Mouse (Mus musculus) layer of hippocampus, postnatal 10 days (tissue): ENCODE measurements around the gene Maml3. TPM values are rescaled to one million over a fixed set of nuclear protein-coding genes. Genes with fewer than 3 reads are reported as not detected.

ENCODE experiments used
- DNase-seq, 2 experiments: peaks; one replicate each; pipeline ENCODE4 v3.0.0; 2021; ENCODE audit warnings: low spot score in 2 of 2
- total RNA-seq, 2 experiments: library from RNA; stranded (reverse); gene quantifications; 2 replicates each; pipeline ENCODE4 v1.2.3; 2021

The Maml3 gene
- total RNA-seq, 2 experiments from 2014 or later, result 6.5 to 7.2 TPM

DNA sequence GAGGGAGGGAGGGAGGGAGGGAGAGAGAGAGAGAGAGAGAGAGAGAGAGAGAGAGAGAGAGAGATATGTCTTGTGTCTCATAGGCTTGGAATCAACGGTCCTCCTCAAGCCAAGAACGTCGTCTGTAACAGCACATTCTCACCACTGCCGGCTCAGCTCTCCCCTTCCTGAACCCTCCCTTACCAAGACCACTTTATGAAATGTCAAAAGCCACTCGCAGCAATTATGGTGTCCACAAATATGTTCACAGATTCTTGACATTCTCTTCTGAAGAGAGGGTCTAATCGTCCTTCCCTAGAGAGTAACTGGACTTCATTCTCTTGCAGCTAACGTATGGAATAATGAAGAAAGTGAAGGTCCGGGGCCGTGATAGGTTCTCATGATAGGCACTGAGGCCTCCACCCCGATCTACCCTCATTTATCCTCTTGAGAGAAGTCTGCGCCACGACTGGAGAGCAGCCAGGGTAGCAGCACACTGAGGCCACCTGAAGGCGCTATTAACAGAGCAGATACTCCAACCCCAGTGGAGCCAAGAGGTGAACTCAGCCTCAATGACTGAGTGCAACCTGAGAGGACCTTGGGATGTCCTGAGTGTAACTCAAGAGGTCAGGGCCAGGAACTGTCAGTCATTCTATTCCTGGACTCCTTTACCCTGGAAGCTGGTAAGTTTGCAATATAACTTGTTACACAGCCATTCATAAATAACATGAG is 264.6 kb downstream of the Maml3 start:
- no peak for DNase-seq

GRCm38 (mm10) chr3:51839353-51839715 is 265.5 kb downstream of the Maml3 start:
- DNase-seq, result no peak

DNA sequence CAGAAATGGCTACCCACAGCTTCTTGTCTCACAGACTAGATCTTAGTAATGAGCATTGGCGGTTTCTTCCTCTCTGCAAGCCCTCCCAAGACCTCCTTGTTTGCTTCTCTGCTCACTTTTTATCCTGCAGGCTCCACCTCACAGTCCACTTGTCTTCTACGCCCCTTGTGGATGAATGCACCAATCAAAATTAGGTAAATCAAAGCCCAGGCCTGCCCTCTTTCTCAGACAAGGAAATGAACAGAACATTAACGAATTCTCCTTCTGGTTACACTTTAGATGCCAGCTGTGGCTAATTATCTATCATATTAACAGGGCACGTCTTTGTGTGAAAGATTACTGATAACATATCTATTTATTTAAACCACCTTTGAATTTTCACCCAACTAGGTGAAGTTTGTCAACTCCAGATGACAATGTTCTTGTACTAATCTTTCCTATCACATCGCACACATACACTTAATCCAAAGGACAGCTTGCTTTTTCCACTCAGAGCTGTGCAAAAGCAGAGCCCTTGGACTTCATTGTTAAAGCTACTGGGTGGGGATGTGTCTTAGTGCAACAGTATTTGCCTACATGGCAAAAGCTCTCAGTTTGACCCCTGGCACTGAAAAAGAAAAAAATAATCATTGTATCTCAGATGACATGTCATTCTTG is 266.1 kb downstream of the Maml3 start:
- DNase-seq, result no peak

DNA sequence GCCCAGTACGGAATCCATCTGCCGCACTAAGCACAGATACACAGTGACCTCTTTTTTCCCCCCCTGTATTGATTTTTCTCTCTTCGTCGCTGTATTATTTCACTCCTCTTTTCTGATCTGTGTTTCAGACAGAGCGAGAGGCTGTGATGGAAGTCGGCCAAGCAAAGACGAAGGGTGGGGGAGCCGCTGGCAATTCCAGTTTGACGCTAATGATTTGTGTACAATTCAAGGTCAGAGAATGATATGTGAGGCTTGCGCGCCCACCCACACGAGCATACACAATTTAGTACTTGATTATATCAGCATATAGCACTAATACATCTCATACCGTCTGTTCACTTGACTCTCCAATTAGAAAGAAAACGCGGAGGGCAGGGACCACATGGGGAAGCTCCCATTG is 271.9 kb downstream of the Maml3 start:
- peak in 1 of 2 experiments; percentile 55 for DNase-seq

DNA sequence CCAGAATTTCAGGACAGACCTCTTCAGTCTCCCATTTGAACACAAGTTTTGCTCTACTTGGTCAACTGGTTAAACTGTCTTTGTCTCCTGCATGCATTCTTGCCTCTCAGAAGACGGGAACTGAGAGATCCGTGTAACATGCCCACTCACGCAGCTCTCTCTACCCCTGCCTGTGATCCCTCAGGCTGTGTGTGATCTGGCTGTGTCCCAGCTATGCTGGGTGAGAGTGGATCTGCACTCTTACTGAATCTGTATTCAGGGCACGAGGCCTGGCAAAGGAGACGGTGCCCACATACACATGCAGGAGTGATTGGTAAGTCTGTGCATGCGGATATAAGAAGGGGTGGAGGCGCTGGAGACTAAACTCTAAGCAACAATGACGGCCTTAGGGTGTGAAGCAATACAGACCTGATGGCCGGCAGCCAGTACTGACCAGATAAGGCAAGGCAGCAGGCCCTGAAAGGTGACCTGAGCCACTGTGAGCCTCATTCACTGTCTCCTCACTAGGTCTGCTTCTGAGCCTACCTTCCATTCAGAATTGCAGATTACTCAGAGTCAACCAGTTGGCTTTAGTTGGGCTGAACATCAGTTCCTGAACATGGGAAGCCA is 274.0 kb downstream of the Maml3 start:
- DNase-seq, result no peak

DNA sequence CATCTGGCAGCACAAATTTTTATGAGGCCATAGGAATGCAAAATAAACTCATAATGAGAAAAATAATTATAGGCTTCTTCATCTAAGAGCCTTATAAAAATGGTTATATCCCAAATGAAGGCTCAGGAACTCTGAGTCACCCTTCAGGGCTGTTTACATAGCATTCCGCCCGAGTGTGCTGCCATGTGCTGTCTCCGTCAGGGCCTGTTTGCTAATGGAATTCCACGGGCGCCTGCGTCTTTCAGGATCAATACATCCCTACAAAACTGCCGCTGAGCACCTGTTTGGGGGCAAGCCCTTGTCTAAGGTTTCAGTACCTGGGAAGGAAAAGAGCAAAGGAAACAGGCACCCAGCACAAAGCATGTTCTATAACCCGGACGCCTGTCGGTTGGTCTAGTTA is 279.3 kb downstream of the Maml3 start:
- DNase-seq, result no peak

DNA sequence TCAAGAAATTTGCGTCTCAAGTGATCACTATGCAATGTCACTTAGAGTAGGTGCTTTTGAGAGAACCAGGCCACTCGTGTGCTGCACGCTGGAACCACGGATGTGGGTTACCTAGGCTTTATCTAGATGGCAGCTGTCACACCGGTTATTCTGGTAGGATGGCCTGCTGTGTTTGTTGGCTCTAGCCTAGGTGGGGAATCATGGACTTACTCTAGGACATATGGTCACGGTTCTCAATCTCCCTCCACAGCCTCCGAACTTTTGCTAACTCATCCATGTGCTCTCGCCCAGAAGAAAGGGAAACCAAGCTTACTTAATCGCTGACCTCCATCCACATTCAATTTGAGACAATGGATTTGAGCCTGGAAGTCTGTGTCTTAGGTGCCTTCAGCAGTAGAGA is 280.4 kb downstream of the Maml3 start:
- DNase-seq, result no peak

- DNase-seq, result no peak
Observed at GRCm38 (mm10) chr3:51821551-51821950, 283.3 kb downstream of the Maml3 start.

DNA sequence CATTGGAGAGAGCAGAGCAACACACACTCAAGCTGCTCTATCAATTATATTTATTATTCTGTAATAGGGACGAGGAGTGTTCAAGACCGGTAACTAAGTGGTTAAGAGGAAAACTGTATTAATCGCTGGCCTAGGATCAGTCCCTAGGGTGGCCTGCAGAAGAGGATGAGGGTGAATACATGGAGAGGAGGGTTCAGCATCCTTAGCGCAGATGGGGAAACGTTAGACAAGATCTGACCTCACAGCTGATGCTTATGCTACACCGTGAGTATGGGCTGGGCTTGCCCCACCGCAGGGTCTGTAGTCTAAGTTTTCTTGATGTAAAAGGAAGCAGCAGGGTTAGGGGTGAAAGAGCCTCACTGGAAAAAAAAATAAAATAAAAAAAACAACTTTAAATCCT is 285.8 kb downstream of the Maml3 start:
- DNase-seq, result no peak

DNA sequence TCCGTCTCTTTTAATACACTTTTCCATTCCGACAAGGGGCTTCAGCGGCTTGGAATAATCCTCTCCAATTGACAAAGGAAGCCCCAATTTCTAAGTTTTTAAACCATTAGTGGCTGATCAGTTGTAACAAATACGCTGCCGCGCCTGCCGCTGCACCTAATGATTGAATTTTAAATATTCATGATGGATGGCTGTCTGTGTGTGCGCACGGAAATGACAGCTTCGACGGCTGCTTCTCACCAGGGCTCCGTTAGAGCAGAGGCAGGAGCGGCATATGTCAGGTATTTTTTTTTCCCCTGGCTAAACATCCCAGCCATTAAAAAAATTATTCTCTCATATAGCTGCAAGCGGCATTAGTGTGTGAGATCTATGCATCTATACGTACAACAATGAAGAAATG is 287.0 kb downstream of the Maml3 start:
- DNase-seq, result no peak

DNA sequence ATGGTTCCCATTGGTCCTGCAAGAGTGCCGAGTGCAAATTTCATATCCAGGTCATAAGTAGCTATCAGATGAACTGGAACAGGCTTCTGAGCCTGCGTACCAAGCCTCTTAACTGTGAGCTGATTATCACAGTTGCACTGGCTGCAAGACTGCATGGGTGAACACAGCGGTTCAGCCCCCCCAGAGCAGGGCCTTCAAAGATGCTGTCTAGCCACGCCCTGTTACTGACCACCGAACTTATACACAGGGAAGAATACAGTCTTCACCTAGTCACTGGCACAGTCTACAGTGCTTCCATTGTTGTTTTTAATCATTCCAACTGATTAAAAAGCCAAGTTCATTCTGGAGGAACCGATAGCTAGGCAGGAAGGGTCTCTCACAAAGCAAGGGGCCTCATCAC is 287.5 kb downstream of the Maml3 start:
- no peak for DNase-seq

- no peak for DNase-seq
Observed at GRCm38 (mm10) chr3:51816517-51817285, 288.2 kb downstream of the Maml3 start.

DNA sequence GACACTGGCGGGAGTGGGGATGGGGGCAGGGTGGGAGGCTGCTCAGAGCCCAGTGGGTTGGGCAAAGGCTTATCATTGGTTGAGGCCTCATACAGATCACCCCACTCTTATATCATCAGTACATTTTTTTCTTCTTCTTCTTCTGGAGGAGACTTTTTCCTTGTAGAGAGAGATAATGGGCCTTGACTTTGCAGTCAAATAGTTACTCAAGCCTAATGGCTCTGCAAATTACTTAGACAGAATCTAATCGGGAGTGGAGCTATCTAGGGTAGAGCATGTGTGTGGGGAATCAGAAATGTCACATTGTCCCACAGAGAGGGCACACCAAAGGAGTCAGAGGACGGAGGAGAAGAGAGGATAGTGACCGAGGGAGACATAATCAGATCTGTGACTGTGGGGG is 290.8 kb downstream of the Maml3 start:
- DNase-seq, result no peak

- DNase-seq, result no peak
Observed at GRCm38 (mm10) chr3:51813186-51813585, 291.7 kb downstream of the Maml3 start.

- no peak for DNase-seq
Observed at GRCm38 (mm10) chr3:51810731-51811130, 294.1 kb downstream of the Maml3 start.

DNA sequence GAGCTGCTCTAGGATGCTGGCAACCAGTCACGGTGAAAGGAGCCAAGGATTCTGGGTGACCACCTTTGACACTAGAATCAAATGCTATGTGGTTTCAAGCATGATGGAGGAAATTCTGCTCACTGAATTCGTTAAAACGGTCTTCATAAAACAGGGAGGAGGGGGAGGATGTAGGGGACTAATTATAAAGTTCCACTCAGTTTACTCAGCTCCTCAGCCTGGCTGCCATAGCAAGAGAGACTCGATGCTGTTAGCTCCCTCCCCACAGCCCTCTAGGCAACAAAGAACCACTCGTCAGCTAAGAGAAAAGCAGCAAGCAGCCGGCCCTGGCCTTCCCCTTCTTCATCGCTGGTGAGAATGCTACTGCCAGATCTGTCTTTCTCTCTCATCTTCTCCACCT is 295.1 kb downstream of the Maml3 start:
- no peak for DNase-seq

- DNase-seq, result no peak
Observed at GRCm38 (mm10) chr3:51807981-51808870, 296.6 kb downstream of the Maml3 start.

DNA sequence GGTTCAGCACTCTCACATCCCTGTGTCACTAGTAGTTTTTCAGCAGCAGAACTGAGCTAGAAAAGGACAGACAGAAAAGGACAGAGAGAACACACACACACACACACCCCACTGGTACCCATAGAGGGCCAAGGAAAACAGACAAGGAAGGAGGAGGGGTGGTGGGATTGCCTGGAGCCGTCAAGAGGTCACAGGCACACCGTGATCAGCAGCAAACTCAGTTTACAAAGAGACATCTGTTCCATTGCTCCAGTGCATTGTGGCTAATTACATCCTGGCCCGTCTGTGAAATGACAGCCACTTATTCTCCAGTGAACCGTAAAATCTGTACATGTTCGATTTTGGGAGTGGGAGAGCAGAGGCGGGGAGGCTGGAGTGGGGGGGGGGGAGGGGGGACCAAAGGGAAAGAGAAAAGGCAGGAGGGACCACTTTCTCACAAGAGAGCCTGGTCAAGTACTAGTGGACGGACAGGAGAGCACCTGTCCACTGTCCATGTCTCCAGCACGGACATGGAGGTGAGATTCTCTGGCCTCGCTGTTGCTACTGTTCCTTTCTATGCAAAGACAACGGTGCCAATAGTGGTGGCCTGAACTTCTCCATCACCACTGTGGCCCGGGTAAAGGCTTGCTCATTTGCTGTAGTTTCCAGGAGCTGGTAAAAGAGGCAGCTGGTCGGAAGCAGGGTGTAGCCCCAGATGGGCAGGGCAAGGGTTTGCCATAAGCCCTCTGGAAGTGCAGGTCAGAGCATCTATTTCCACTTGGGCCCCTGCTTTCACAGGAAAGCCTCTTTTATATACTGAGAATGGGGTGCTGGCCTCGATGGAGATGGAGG is 299.2 kb downstream of the Maml3 start:
- no peak for DNase-seq

- no peak for DNase-seq
Observed at GRCm38 (mm10) chr3:51803903-51804302, 301.0 kb downstream of the Maml3 start.

GRCm38 (mm10) chr3:51799650-51800049 is 305.2 kb downstream of the Maml3 start:
- no peak for DNase-seq
